Mouse (Mus musculus) bone marrow macrophage, adult 2 months (primary cell): Measurements from ENCODE around the gene Ahdc1.

Experiments
- CTCF ChIP-seq: IDR thresholded peaks from 2 replicates; pipeline ENCODE4 v1.5.1; 2012; ENCODE audit warnings: low read depth, mild to moderate bottlenecking, low read length, moderate library complexity
- POLR2A ChIP-seq: IDR thresholded peaks from 2 replicates; pipeline ENCODE4 v1.6.1; 2012; ENCODE audit warnings: mild to moderate bottlenecking, low read depth, low read length, borderline replicate concordance

DNA sequence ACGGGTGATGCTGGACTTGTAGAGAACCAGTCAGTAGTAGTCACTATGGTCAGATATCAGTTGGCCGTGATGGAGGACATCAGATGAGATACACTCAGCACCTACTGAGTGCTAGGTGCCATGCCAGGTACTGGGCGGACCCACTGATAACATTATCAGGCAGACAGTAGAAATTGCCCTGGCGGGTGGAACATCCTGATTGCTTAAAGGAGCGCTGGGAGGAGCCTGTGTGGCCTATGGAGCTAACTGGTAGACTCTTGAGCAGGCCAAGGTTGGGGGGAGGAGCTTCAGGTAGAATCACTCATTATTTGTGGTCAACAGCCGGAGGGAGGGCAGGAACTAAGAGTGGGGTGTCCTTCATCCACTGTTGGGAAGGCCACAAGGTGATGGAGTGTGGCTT, 17.1 kb downstream of the Ahdc1 start:
- TF ChIP-seq CTCF, result no peak
- no peak for TF ChIP-seq POLR2A
